Mouse (Mus musculus) forebrain, embryonic 13.5 days (tissue): ENCODE results near the gene Focad. TPM values are rescaled to one million over a fixed set of nuclear protein-coding genes. Genes with fewer than 3 reads are reported as not detected.

Source experiments
- ATAC-seq: fragments of 200-750 bp; cut with Nextera tagmentation; 2 replicates; pipeline ENCODE4 v1.8.0; 2017
- H3K27ac ChIP-seq: fragments of 300-500 bp; sonication (generic); 2 replicates; pipeline ENCODE4 v1.5.1; 2015; ENCODE audit warnings: inconsistent platforms, mild to moderate bottlenecking, moderate library complexity
- H3K27me3 ChIP-seq: fragments of 300-500 bp; sonication (generic); 2 replicates; pipeline ENCODE4 v1.6.1; 2015; ENCODE audit warnings: mild to moderate bottlenecking, inconsistent platforms
- H3K36me3 ChIP-seq: fragments of 300-500 bp; sonication (generic); 2 replicates; pipeline ENCODE4 v1.6.1; 2015; ENCODE audit warnings: mild to moderate bottlenecking, inconsistent platforms; ENCODE audit not compliant: poor library complexity, severe bottlenecking
- H3K4me1 ChIP-seq: fragments of 300-500 bp; sonication (generic); 2 replicates; pipeline ENCODE4 v1.6.1; 2015; ENCODE audit warnings: inconsistent platforms
- H3K4me2 ChIP-seq: fragments of 300-500 bp; sonication (generic); 2 replicates; pipeline ENCODE4 v1.6.1; 2015; ENCODE audit warnings: inconsistent platforms, mild to moderate bottlenecking, moderate library complexity
- H3K4me3 ChIP-seq: fragments of 300-500 bp; sonication (generic); 2 replicates; pipeline ENCODE4 v1.5.1; 2015; ENCODE audit warnings: mild to moderate bottlenecking, inconsistent platforms
- H3K9ac ChIP-seq: fragments of 300-500 bp; sonication (generic); 2 replicates; pipeline ENCODE4 v1.6.1; 2015; ENCODE audit warnings: mild to moderate bottlenecking, inconsistent platforms
- H3K9me3 ChIP-seq: fragments of 300-500 bp; sonication (generic); replicated peaks from 2 replicates; pipeline ENCODE4 v1.6.1; 2016; ENCODE audit warnings: inconsistent platforms
- WGBS: fragments of 180-500 bp; shearing (Covaris S2); methylation state at CpG from one replicate; pipeline ENCODE4 v1.1.7; 2015; 5-methylcytosine and 5-hydroxymethylcytosine counted together
- polyA plus RNA-seq: library from polyadenylated mRNA; unstranded; fragments of >200 nt; fragmentation: Nextera tagmentation; extraction: Ambion mirVana; gene quantifications from 2 replicates; pipeline ENCODE4 v1.2.1, GENCODE M21; 2015

The Focad gene
- polyA plus RNA-seq, 1 experiment from 2014 or later = 10.3 TPM

DNA sequence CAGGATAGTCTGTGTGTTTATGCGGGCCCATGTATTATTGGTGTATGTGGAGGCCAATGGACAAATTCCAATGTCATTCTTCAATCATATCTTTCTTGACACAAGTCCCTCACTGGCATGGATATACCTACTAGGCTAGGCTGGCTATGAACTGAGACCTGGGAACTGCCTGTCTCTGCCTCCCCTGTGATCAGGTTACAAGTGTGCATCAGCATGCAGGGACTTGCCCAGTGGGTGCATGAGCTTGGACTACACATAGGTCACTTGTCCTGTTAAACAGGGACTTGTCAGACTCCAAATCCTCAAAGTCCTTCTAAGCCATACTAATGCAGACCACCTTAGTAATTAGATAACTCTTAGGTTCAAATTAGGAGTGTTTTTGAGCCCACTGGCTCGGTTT lies 184.1 kb downstream of the Focad start:
- no peak overlapping the region for H3K27ac ChIP-seq
- H3K27me3 ChIP-seq = no peaks in the 10 kb centered on the region
- no peak for ATAC-seq
- WGBS = 86% methylated on average over 2 of the region's 2 CpGs
- H3K4me2 ChIP-seq = no peak overlapping the region
- H3K4me3 ChIP-seq = no peak overlapping the region
- H3K36me3 ChIP-seq = no peaks in the 10 kb centered on the region
- no peaks in the 10 kb centered on the region for H3K9me3 ChIP-seq
- no peak overlapping the region for H3K9ac ChIP-seq
- peaks cover 12% of the 10 kb centered on the region for H3K4me1 ChIP-seq

- no peak for ATAC-seq
- H3K36me3 ChIP-seq = no peaks in the 10 kb centered on the region
- H3K4me2 ChIP-seq = no peak overlapping the region
Measured at GRCm38 (mm10) chr4:88280536-88280935, 186.1 kb downstream of the Focad start.

DNA sequence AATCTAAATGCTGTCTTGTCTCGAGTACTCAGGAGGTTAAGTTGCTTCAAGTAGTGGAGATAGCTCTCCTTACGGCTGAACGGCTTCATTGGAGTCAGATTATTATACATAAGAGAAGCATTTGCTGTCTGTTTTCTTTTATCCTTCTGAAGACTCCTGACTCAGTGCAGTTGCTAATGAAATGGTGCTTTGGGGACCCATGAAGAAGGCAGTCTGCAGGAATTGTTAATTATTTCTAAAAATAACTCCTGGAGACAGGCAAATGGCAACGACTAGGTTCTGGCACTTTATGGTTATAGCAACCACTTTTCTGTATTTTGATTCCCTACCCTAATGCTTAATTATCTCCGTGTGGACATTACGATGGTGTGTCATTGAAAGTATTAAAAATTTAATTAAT lies 201.1 kb downstream of the Focad start:
- no peak overlapping the region for H3K9ac ChIP-seq
- peaks cover 6% of the 10 kb centered on the region; the same call in 1 of the 2 replicates for H3K4me1 ChIP-seq
- H3K27ac ChIP-seq = no peak overlapping the region
- 65% methylated on average over 6 of the region's 6 CpGs for WGBS
- H3K4me2 ChIP-seq = no peak overlapping the region
- H3K9me3 ChIP-seq = no peaks in the 10 kb centered on the region
- H3K4me3 ChIP-seq = no peak overlapping the region
- no peaks in the 10 kb centered on the region for H3K36me3 ChIP-seq
- ATAC-seq = no peak
- H3K27me3 ChIP-seq = no peaks in the 10 kb centered on the region

More at GRCm38 (mm10) chr4:88280536-88280935, 186.1 kb downstream of the Focad start:
- peaks cover 9% of the 10 kb centered on the region for H3K4me1 ChIP-seq
- no peak overlapping the region for H3K9ac ChIP-seq
- H3K4me3 ChIP-seq = no peak overlapping the region
- no peak overlapping the region for H3K27ac ChIP-seq
- no peaks in the 10 kb centered on the region for H3K9me3 ChIP-seq
- 94% methylated on average over 2 of the region's 2 CpGs for WGBS
- H3K27me3 ChIP-seq = no peaks in the 10 kb centered on the region

DNA sequence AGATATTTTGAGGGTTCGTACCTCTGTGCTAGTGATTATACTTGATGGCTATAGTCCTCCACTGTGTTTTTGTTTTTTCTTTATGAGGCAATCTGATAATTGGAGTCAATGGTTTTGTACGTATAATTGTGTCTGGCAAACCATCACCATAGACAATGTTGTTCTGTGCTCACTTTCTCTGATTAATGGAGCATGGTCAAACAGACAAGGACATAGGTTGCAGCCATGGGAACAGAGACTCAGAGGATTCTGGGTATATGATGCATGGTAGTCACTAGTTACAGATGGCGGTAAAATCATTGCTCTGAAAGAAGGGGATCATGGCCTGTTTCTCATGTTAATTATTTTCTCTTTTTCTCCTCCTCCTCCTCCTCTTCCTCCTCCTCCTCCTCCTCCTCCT lies 205.1 kb downstream of the Focad start:
- Histone ChIP-seq H3K27ac (no peak overlapping the region), H3K4me1 (peaks cover 22% of the 10 kb centered on the region; the same call in 1 of the 2 replicates), H3K27me3 (no peaks in the 10 kb centered on the region), H3K36me3 (no peaks in the 10 kb centered on the region), H3K4me3 (no peak overlapping the region), H3K4me2 (no peak overlapping the region), H3K9ac (no peak overlapping the region), H3K9me3 (no peaks in the 10 kb centered on the region)
- no peak for ATAC-seq
- WGBS = 38% methylated on average over 3 of the region's 3 CpGs

DNA sequence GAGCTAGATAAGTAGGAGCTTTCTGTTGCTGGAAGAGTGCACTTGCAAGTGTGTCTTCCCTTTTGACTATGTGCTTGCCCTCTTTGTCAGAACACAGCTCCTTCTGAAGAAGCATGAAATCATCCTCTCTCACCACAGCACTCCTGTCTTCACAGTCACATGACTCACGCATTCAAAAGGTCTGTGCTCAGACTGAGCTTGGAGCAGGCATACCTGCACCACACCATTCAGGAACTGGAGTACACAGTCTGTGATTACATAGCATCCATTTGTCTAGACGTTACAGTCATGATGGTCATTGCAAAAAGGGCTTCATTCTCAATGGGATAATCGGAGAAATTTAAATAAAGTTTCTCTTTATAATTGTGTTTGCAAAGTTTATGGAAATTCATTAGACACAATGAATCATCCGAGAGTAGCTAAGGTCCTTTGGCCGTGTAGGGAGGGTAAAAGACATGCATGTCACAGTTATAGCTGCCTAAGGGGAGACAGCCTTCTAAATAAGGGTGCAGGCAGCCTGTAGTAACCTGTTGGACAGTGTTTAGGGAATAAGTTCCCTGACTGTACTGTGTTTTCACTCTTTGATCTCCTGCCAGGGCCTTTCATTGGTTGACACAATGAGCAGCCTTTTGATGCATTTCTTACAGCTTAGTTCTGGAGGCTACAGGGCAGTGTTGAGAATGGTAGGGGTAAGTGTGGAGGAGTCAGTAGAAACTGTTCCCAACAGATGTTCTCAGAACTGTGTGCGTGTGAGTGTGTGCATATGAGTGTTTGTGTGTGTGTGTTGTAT lies 206.6 kb downstream of the Focad start:
- ATAC-seq = peak; percentile 51; the same call in 1 of the 2 replicates
- no peaks in the 10 kb centered on the region for H3K36me3 ChIP-seq
- no peak overlapping the region for H3K4me2 ChIP-seq
- H3K9me3 ChIP-seq = no peaks in the 10 kb centered on the region
- H3K4me3 ChIP-seq = no peak overlapping the region
- no peak overlapping the region for H3K9ac ChIP-seq
- no peak overlapping the region for H3K27ac ChIP-seq
- WGBS = 63% methylated on average over 6 of the region's 6 CpGs
- H3K4me1 ChIP-seq = peaks cover 22% of the 10 kb centered on the region; the same call in 1 of the 2 replicates
- no peaks in the 10 kb centered on the region for H3K27me3 ChIP-seq

GRCm38 (mm10) chr4:88302291-88302690 lies 207.9 kb downstream of the Focad start:
- H3K36me3 ChIP-seq = no peaks in the 10 kb centered on the region
- H3K9ac ChIP-seq = no peak overlapping the region
- no peak overlapping the region for H3K4me2 ChIP-seq
- H3K4me1 ChIP-seq = peaks cover 22% of the 10 kb centered on the region; the same call in 1 of the 2 replicates
- H3K9me3 ChIP-seq = no peaks in the 10 kb centered on the region
- no peak overlapping the region for H3K4me3 ChIP-seq
- no peak overlapping the region for H3K27ac ChIP-seq
- ATAC-seq = peak; percentile 55
- H3K27me3 ChIP-seq = no peaks in the 10 kb centered on the region

DNA sequence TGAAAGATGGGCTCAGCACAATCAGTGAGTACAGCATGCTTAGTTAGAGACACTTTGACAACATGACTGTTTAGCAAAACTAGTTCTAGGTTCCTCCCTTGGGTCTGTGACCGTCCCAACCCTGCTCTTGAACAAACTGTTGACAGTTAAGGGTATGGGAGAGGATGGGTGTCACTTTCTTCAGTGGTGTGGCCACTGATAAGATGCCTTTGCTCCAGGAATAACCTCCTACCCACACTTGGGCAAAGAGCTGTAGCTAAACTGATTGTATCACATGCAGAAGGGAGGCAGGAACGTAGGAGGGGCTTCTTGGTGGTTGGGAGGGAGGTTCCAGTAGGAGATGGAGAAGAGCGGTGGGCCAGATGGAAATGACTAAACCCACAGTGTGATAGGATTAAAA lies 213.3 kb downstream of the Focad start:
- Histone ChIP-seq H3K9ac (no peak overlapping the region), H3K36me3 (no peaks in the 10 kb centered on the region), H3K27ac (no peak overlapping the region), H3K4me1 (no peaks in the 10 kb centered on the region), H3K27me3 (no peaks in the 10 kb centered on the region), H3K4me3 (no peak overlapping the region), H3K4me2 (no peak overlapping the region), H3K9me3 (no peaks in the 10 kb centered on the region)
- ATAC-seq = no peak
- 93% methylated on average over 3 of the region's 3 CpGs for WGBS

- Histone ChIP-seq H3K9me3 (no peaks in the 10 kb centered on the region), H3K4me1 (no peaks in the 10 kb centered on the region), H3K27me3 (no peaks in the 10 kb centered on the region), H3K4me3 (no peak overlapping the region), H3K27ac (no peak overlapping the region), H3K4me2 (no peak overlapping the region), H3K9ac (no peak overlapping the region), H3K36me3 (no peaks in the 10 kb centered on the region)
- WGBS = 91% methylated on average over 10 of the region's 10 CpGs
- ATAC-seq = no peak
Measured at GRCm38 (mm10) chr4:88308342-88309116, 214.1 kb downstream of the Focad start.

- no peak overlapping the region for H3K4me3 ChIP-seq
- no peaks in the 10 kb centered on the region for H3K9me3 ChIP-seq
- H3K36me3 ChIP-seq = no peaks in the 10 kb centered on the region
- H3K27me3 ChIP-seq = no peaks in the 10 kb centered on the region
- no peak overlapping the region for H3K4me2 ChIP-seq
- peak; percentile 71; the same call in 1 of the 2 replicates for ATAC-seq
- no peaks in the 10 kb centered on the region for H3K4me1 ChIP-seq
- no peak overlapping the region for H3K27ac ChIP-seq
- 48% methylated on average over 2 of the region's 2 CpGs for WGBS
- no peak overlapping the region for H3K9ac ChIP-seq
Measured at GRCm38 (mm10) chr4:88309676-88310075, 215.2 kb downstream of the Focad start.

DNA sequence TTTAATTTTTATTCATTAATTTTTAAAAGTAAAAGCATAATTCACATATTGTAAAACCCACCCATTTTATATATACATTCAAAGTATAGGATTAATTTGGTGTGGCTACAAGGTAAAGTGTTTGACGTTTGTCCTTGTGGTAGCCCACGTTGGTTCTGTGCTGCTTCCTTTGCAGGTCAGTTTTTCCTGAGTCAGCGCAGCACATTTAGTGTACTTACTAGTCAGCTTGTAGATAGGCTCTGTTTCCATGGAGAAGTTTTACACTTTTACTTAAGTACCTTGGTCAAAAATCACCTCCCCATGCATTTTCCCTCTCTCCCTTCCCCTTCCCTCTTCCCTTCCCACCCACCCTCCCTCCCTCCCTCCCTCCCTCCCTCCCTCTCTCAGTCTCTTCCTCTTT lies 220.5 kb downstream of the Focad start:
- Histone ChIP-seq H3K4me1 (no peaks in the 10 kb centered on the region), H3K9ac (no peak overlapping the region), H3K9me3 (no peaks in the 10 kb centered on the region), H3K4me2 (no peak overlapping the region), H3K27ac (no peak overlapping the region), H3K4me3 (no peak overlapping the region), H3K27me3 (no peaks in the 10 kb centered on the region), H3K36me3 (no peaks in the 10 kb centered on the region)
- WGBS = 91% methylated on average over 3 of the region's 3 CpGs
- no peak for ATAC-seq

DNA sequence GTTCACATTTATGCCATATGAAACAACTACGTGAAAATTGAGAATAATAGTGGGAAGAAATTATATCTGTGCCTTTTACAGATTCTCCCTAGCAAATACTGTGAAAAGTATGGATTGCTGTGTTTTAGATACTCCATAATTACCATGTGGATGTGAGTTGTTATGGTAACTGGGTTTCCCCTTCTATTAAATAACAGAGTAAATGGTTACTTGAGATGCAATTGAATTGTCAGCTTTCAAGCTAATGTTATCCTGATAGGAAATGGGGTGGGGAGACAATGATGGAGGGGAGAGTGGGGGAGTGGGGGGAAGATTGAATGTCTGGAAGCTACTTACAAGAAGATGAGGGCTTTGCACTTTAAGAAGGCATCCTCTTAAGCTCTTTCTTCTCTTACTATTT lies 225.6 kb downstream of the Focad start:
- peak; percentile 79 for ATAC-seq
- no peaks in the 10 kb centered on the region for H3K9me3 ChIP-seq
- H3K4me2 ChIP-seq = no peak overlapping the region
- H3K4me1 ChIP-seq = no peaks in the 10 kb centered on the region
- H3K27ac ChIP-seq = no peak overlapping the region
- WGBS = 61% methylated on average over 1 of the region's 1 CpGs
- H3K36me3 ChIP-seq = no peaks in the 10 kb centered on the region
- no peak overlapping the region for H3K4me3 ChIP-seq
- H3K27me3 ChIP-seq = no peaks in the 10 kb centered on the region
- no peak overlapping the region for H3K9ac ChIP-seq

DNA sequence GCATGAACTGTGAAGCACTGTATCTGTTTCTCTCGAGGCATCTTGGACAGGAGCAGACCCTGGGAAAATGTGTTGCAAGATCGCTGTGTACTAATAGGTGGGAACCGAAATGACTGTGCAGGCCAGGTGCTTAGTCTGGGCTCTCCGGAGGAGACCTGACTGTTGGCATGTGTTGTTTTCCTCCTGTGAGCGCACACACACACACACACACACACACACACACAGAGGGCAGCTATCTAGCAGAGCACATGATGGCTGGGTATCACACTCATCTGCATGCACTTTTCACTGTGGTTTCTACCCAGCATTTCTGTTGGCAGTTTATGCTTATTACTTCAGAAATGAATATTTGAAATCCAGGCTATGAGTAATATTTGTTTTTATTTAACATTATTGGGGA lies 231.0 kb downstream of the Focad start:
- H3K4me3 ChIP-seq = no peak overlapping the region
- 90% methylated on average over 5 of the region's 5 CpGs for WGBS
- H3K4me1 ChIP-seq = no peaks in the 10 kb centered on the region
- no peaks in the 10 kb centered on the region for H3K36me3 ChIP-seq
- H3K9ac ChIP-seq = no peak overlapping the region
- H3K4me2 ChIP-seq = no peak overlapping the region
- H3K27ac ChIP-seq = no peak overlapping the region
- H3K27me3 ChIP-seq = no peaks in the 10 kb centered on the region
- H3K9me3 ChIP-seq = no peaks in the 10 kb centered on the region
- ATAC-seq = no peak
